Mouse (Mus musculus): ENCODE measurements around the gene Fip1l1. TPM values are rescaled to one million over a fixed set of nuclear protein-coding genes. Genes with fewer than 3 reads are reported as not detected.

The Fip1l1 gene
- polyA plus RNA-seq, 1 experiment: 37.9 TPM

GRCm38 (mm10) chr5:74601965-74602364 lies 66.7 kb downstream of the Fip1l1 start:
- no peaks in the 10 kb centered on the region for H3K79me2 ChIP-seq (ENCODE audit: control insufficient read depth, insufficient read depth)
- H3K36me3 ChIP-seq (ENCODE audit: control insufficient read depth, insufficient read depth): peaks cover 24% of the 10 kb centered on the region
- H3K27me3 ChIP-seq (ENCODE audit: control insufficient read depth, insufficient read depth, insufficient read length): no peaks in the 10 kb centered on the region
- no peak overlapping the region for H3K4me3 ChIP-seq (ENCODE audit: insufficient read depth, poor library complexity, severe bottlenecking)
- H3K79me3 ChIP-seq (ENCODE audit: low read depth): no peaks in the 10 kb centered on the region
- H3ac ChIP-seq (ENCODE audit: control insufficient read depth, insufficient read length, low read depth): no peak overlapping the region
- TF ChIP-seq MYOD1 (IDR thresholded peaks at IDR 0.05; ENCODE audit: control insufficient read depth, insufficient read length, low read depth): no peak
- TF ChIP-seq CTCF (IDR thresholded peaks at IDR 0.05; ENCODE audit: control insufficient read depth, insufficient read depth, insufficient read length): no peak
- no peak for TF ChIP-seq USF1 (IDR thresholded peaks at IDR 0.05; ENCODE audit: low read depth)
- TF ChIP-seq FOSL1 (IDR thresholded peaks at IDR 0.05; ENCODE audit: insufficient read depth, low read length, poor library complexity, severe bottlenecking): no peak
- TF ChIP-seq CEBPB (IDR thresholded peaks at IDR 0.05; ENCODE audit: low read depth): no peak
- TF ChIP-seq MAX (IDR thresholded peaks at IDR 0.05): no peak
- no peak for TF ChIP-seq MYOG (IDR thresholded peaks at IDR 0.05; ENCODE audit: control insufficient read depth, extremely low read depth, insufficient read length)

GRCm38 (mm10) chr5:74602371-74602770 lies 67.1 kb downstream of the Fip1l1 start:
- no peak overlapping the region for H3ac ChIP-seq (ENCODE audit: control insufficient read depth, insufficient read length, low read depth)
- no peaks in the 10 kb centered on the region for H3K79me2 ChIP-seq (ENCODE audit: control insufficient read depth, insufficient read depth)
- no peak overlapping the region for H3K4me3 ChIP-seq (ENCODE audit: insufficient read depth, poor library complexity, severe bottlenecking)
- TF ChIP-seq CTCF (IDR thresholded peaks at IDR 0.05; ENCODE audit: control insufficient read depth, insufficient read depth, insufficient read length) (no peak), MAX (IDR thresholded peaks at IDR 0.05) (no peak), USF1 (IDR thresholded peaks at IDR 0.05; ENCODE audit: low read depth) (no peak), MYOD1 (IDR thresholded peaks at IDR 0.05; ENCODE audit: control insufficient read depth, insufficient read length, low read depth) (no peak), CEBPB (IDR thresholded peaks at IDR 0.05; ENCODE audit: low read depth) (no peak), MYOG (IDR thresholded peaks at IDR 0.05; ENCODE audit: control insufficient read depth, extremely low read depth, insufficient read length) (no peak), FOSL1 (IDR thresholded peaks at IDR 0.05; ENCODE audit: insufficient read depth, low read length, poor library complexity, severe bottlenecking) (no peak)
- H3K27me3 ChIP-seq (ENCODE audit: control insufficient read depth, insufficient read depth, insufficient read length): no peaks in the 10 kb centered on the region
- H3K79me3 ChIP-seq (ENCODE audit: low read depth): no peaks in the 10 kb centered on the region
- peaks cover 20% of the 10 kb centered on the region for H3K36me3 ChIP-seq (ENCODE audit: control insufficient read depth, insufficient read depth)

GRCm38 (mm10) chr5:74603306-74603705 lies 68.1 kb downstream of the Fip1l1 start:
- Histone ChIP-seq H3K79me3 (ENCODE audit: low read depth) (no peaks in the 10 kb centered on the region), H3ac (ENCODE audit: control insufficient read depth, insufficient read length, low read depth) (no peak overlapping the region), H3K79me2 (ENCODE audit: control insufficient read depth, insufficient read depth) (no peaks in the 10 kb centered on the region), H3K36me3 (ENCODE audit: control insufficient read depth, insufficient read depth) (peaks cover 11% of the 10 kb centered on the region), H3K4me3 (ENCODE audit: insufficient read depth, poor library complexity, severe bottlenecking) (no peak overlapping the region), H3K27me3 (ENCODE audit: control insufficient read depth, insufficient read depth, insufficient read length) (no peaks in the 10 kb centered on the region)
- TF ChIP-seq FOSL1 (IDR thresholded peaks at IDR 0.05; ENCODE audit: insufficient read depth, low read length, poor library complexity, severe bottlenecking): no peak
- TF ChIP-seq MYOD1 (IDR thresholded peaks at IDR 0.05; ENCODE audit: control insufficient read depth, insufficient read length, low read depth): no peak
- TF ChIP-seq CEBPB (IDR thresholded peaks at IDR 0.05; ENCODE audit: low read depth): no peak
- no peak for TF ChIP-seq USF1 (IDR thresholded peaks at IDR 0.05; ENCODE audit: low read depth)
- TF ChIP-seq MYOG (IDR thresholded peaks at IDR 0.05; ENCODE audit: control insufficient read depth, extremely low read depth, insufficient read length): no peak
- no peak for TF ChIP-seq MAX (IDR thresholded peaks at IDR 0.05)
- TF ChIP-seq CTCF (IDR thresholded peaks at IDR 0.05; ENCODE audit: control insufficient read depth, insufficient read depth, insufficient read length): no peak

- TF ChIP-seq CEBPB (IDR thresholded peaks at IDR 0.05; ENCODE audit: low read depth) (no peak), MYOD1 (IDR thresholded peaks at IDR 0.05; ENCODE audit: control insufficient read depth, insufficient read length, low read depth) (no peak)
- H3ac ChIP-seq (ENCODE audit: control insufficient read depth, insufficient read length, low read depth): no peak overlapping the region
- H3K4me3 ChIP-seq (ENCODE audit: insufficient read depth, poor library complexity, severe bottlenecking): no peak overlapping the region
- no peaks in the 10 kb centered on the region for H3K27me3 ChIP-seq (ENCODE audit: control insufficient read depth, insufficient read depth, insufficient read length)
- no peaks in the 10 kb centered on the region for H3K36me3 ChIP-seq (ENCODE audit: control insufficient read depth, insufficient read depth)
- no peaks in the 10 kb centered on the region for H3K79me3 ChIP-seq (ENCODE audit: low read depth)
- no peaks in the 10 kb centered on the region for H3K79me2 ChIP-seq (ENCODE audit: control insufficient read depth, insufficient read depth)
Observed at GRCm38 (mm10) chr5:74606213-74606612, 71.0 kb downstream of the Fip1l1 start.

- Histone ChIP-seq H3K4me3 (ENCODE audit: insufficient read depth, poor library complexity, severe bottlenecking) (no peak overlapping the region), H3K36me3 (ENCODE audit: control insufficient read depth, insufficient read depth) (no peaks in the 10 kb centered on the region), H3K79me3 (ENCODE audit: low read depth) (no peaks in the 10 kb centered on the region), H3K79me2 (ENCODE audit: control insufficient read depth, insufficient read depth) (no peaks in the 10 kb centered on the region), H3K27me3 (ENCODE audit: control insufficient read depth, insufficient read depth, insufficient read length) (no peaks in the 10 kb centered on the region), H3ac (ENCODE audit: control insufficient read depth, insufficient read length, low read depth) (no peak overlapping the region)
- TF ChIP-seq MAX (IDR thresholded peaks at IDR 0.05) (no peak), FOSL1 (IDR thresholded peaks at IDR 0.05; ENCODE audit: insufficient read depth, low read length, poor library complexity, severe bottlenecking) (no peak), USF1 (IDR thresholded peaks at IDR 0.05; ENCODE audit: low read depth) (no peak), CEBPB (IDR thresholded peaks at IDR 0.05; ENCODE audit: low read depth) (no peak), MYOD1 (IDR thresholded peaks at IDR 0.05; ENCODE audit: control insufficient read depth, insufficient read length, low read depth) (no peak), CTCF (IDR thresholded peaks at IDR 0.05; ENCODE audit: control insufficient read depth, insufficient read depth, insufficient read length) (no peak), MYOG (IDR thresholded peaks at IDR 0.05; ENCODE audit: control insufficient read depth, extremely low read depth, insufficient read length) (no peak)
Observed at GRCm38 (mm10) chr5:74610511-74610910, 75.3 kb downstream of the Fip1l1 start.

- Histone ChIP-seq H3K79me2 (ENCODE audit: control insufficient read depth, insufficient read depth) (no peaks in the 10 kb centered on the region), H3K27me3 (ENCODE audit: control insufficient read depth, insufficient read depth, insufficient read length) (no peaks in the 10 kb centered on the region), H3K79me3 (ENCODE audit: low read depth) (no peaks in the 10 kb centered on the region), H3K36me3 (ENCODE audit: control insufficient read depth, insufficient read depth) (no peaks in the 10 kb centered on the region), H3K4me3 (ENCODE audit: insufficient read depth, poor library complexity, severe bottlenecking) (no peak overlapping the region), H3ac (ENCODE audit: control insufficient read depth, insufficient read length, low read depth) (no peak overlapping the region)
- no peak for TF ChIP-seq CTCF (IDR thresholded peaks at IDR 0.05; ENCODE audit: control insufficient read depth, insufficient read depth, insufficient read length)
- TF ChIP-seq MYOD1 (IDR thresholded peaks at IDR 0.05; ENCODE audit: control insufficient read depth, insufficient read length, low read depth): no peak
- no peak for TF ChIP-seq MAX (IDR thresholded peaks at IDR 0.05)
- TF ChIP-seq MYOG (IDR thresholded peaks at IDR 0.05; ENCODE audit: control insufficient read depth, extremely low read depth, insufficient read length): no peak
- no peak for TF ChIP-seq FOSL1 (IDR thresholded peaks at IDR 0.05; ENCODE audit: insufficient read depth, low read length, poor library complexity, severe bottlenecking)
- TF ChIP-seq USF1 (IDR thresholded peaks at IDR 0.05; ENCODE audit: low read depth): no peak
- TF ChIP-seq CEBPB (IDR thresholded peaks at IDR 0.05; ENCODE audit: low read depth): no peak
Observed at GRCm38 (mm10) chr5:74612713-74613112, 77.5 kb downstream of the Fip1l1 start.

Measured in C2C12 (cell line).